8 mouse cellular contexts compared by ENCODE assay signal in genomic region chr1:171280916-171281527, GRCm38 (mm10). TPM values are rescaled to one million over a fixed set of nuclear protein-coding genes. Genes with fewer than 3 reads are reported as not detected.
DNase-seq lines count a peak whose midpoint lies in the region; ATAC-seq lines count a peak whose summit lies in the region.

Ppox (minus strand) TSS chr1:171281186.

- peak within 1 kb of the TSS; percentile 87 for H3K9ac ChIP-seq in heart, embryonic 14.5 days (ENCODE audit: low read length)
- H3K9ac ChIP-seq in liver, embryonic 13.5 days: peak within 1 kb of the TSS; percentile 99
- H3K9ac ChIP-seq in stomach, embryonic 16.5 days (ENCODE audit: low read length): peak within 1 kb of the TSS; percentile 73

- WGBS in heart, embryonic 14.5 days: 0% methylated on average over 26 of the region's 26 CpGs
- WGBS in liver, embryonic 13.5 days (ENCODE audit: insufficient replicate concordance): under 1% methylated on average over 26 of the region's 26 CpGs
- under 1% methylated on average over 26 of the region's 26 CpGs for WGBS in stomach, embryonic 16.5 days

- peaks cover 5% of the 10 kb centered on the region for H3K4me1 ChIP-seq in brown adipose tissue, adult 24 weeks (ENCODE audit: control insufficient read depth, insufficient read depth, insufficient read length, low read length)
- peaks cover 6 to 16% of the 10 kb centered on the region in 2 experiments for H3K4me1 ChIP-seq in heart, embryonic 14.5 days (ENCODE audit: control insufficient read depth in 2 of 2, insufficient read depth in 2 of 2, low read length in 2 of 2)
- peaks cover 78% of the 10 kb centered on the region for H3K4me1 ChIP-seq in liver, embryonic 13.5 days (replicated peaks)
- peaks cover 16% of the 10 kb centered on the region for H3K4me1 ChIP-seq in stomach, embryonic 16.5 days (ENCODE audit: control insufficient read depth, insufficient read depth, low read length)

- H3K27ac ChIP-seq in brown adipose tissue, adult 24 weeks (replicated peaks; ENCODE audit: low read depth, low read length): peak within 1 kb of the TSS; percentile 69
- peak within 1 kb of the TSS; percentile 78 to 89 for H3K27ac ChIP-seq in heart, embryonic 14.5 days (replicated peaks in 1 of 2; ENCODE audit: control insufficient read depth in 1 of 2, insufficient read depth in 1 of 2, low read depth in 2 of 2, low read length in 2 of 2)
- peak within 1 kb of the TSS; percentile 100 for H3K27ac ChIP-seq in liver, embryonic 13.5 days
- H3K27ac ChIP-seq in stomach, embryonic 16.5 days (ENCODE audit: low read length): peak within 1 kb of the TSS; percentile 87

- H3K36me3 ChIP-seq in heart, embryonic 14.5 days (ENCODE audit: control insufficient read depth, insufficient read depth, low read length): peaks cover 69% of the 10 kb centered on the region
- H3K36me3 ChIP-seq in liver, embryonic 13.5 days: peaks cover 76% of the 10 kb centered on the region
- H3K36me3 ChIP-seq in stomach, embryonic 16.5 days (ENCODE audit: control insufficient read depth, insufficient read depth, low read length): peaks cover 15% of the 10 kb centered on the region; the same call in 1 of the 2 replicates

- DNase-seq in CD4-positive, CD25-positive, alpha-beta regulatory T cell, adult 2 months (ENCODE audit: low read depth, low spot score): peak; percentile 95
- DNase-seq in fat pad, adult 2 months (ENCODE audit: extremely low read depth, low read depth, low spot score): peak; percentile 93
- peak; percentile 95 for DNase-seq in kidney, postnatal 14 days
- DNase-seq in liver, embryonic 13.5 days: peak; percentile 95
- peak; percentile 85 for DNase-seq in neural tube, embryonic 10.5 days (ENCODE audit: extremely low spot score, low spot score)

- H3K9me3 ChIP-seq in heart, embryonic 14.5 days (ENCODE audit: control insufficient read depth, low read length): no peaks in the 10 kb centered on the region
- no peaks in the 10 kb centered on the region for H3K9me3 ChIP-seq in liver, embryonic 13.5 days (replicated peaks)
- H3K9me3 ChIP-seq in stomach, embryonic 16.5 days (replicated peaks; ENCODE audit: control insufficient read depth, low read length): no peaks in the 10 kb centered on the region

- peak; percentile 95 for ATAC-seq in heart, embryonic 14.5 days (ENCODE audit: insufficient number of reproducible peaks, insufficient read depth, low FRiP score, low read depth)
- ATAC-seq in liver, embryonic 13.5 days (ENCODE audit: low read depth): peak; percentile 95
- peak; percentile 96 for ATAC-seq in stomach, embryonic 16.5 days (ENCODE audit: insufficient read depth, low FRiP score)

- H3K27me3 ChIP-seq in heart, embryonic 14.5 days (ENCODE audit: control insufficient read depth, insufficient read depth, low read length): no peaks in the 10 kb centered on the region
- H3K27me3 ChIP-seq in liver, embryonic 13.5 days: no peaks in the 10 kb centered on the region
- no peaks in the 10 kb centered on the region for H3K27me3 ChIP-seq in stomach, embryonic 16.5 days (ENCODE audit: control insufficient read depth, insufficient read depth, low read length)

- H3K4me3 ChIP-seq in brown adipose tissue, adult 24 weeks (ENCODE audit: insufficient read depth, low read depth, low read length): peak within 1 kb of the TSS; percentile 83
- peak within 1 kb of the TSS; percentile 76 to 96 for H3K4me3 ChIP-seq in heart, embryonic 14.5 days (ENCODE audit: control insufficient read depth in 1 of 2, insufficient read depth in 1 of 2, low read depth in 1 of 2, low read length in 2 of 2)
- peak within 1 kb of the TSS; percentile 90 for H3K4me3 ChIP-seq in liver, embryonic 13.5 days (replicated peaks)
- H3K4me3 ChIP-seq in stomach, embryonic 16.5 days (replicated peaks; ENCODE audit: low read length): peak within 1 kb of the TSS; percentile 78

- peak within 1 kb of the TSS; percentile 92 for H3K4me2 ChIP-seq in heart, embryonic 14.5 days (ENCODE audit: low read length)
- H3K4me2 ChIP-seq in liver, embryonic 13.5 days: peak within 1 kb of the TSS; percentile 90
- peak within 1 kb of the TSS; percentile 70 for H3K4me2 ChIP-seq in stomach, embryonic 16.5 days (ENCODE audit: low read depth, low read length)

RNA-seq across cellular contexts. Expression of gene Ppox, which starts in this region (rescaled TPM):
- 12.3 and 15.2 TPM in 2 replicates for polyA plus RNA-seq in brown adipose tissue, adult 24 weeks (2012; ENCODE audit: insufficient read depth, insufficient read length, missing spikeins)
- polyA plus RNA-seq in heart, embryonic 14.5 days (2014; fragmentation: Nextera tagmentation; extraction: Ambion mirVana): 42.9 and 44.8 TPM in 2 replicates
- 174 and 175 TPM in 2 replicates for polyA plus RNA-seq in liver, embryonic 13.5 days (2015; fragmentation: Nextera tagmentation; extraction: Ambion mirVana)
- 44.6 and 54.5 TPM in 2 replicates for polyA plus RNA-seq in stomach, embryonic 16.5 days (2015; fragmentation: Nextera tagmentation; extraction: Ambion mirVana)

Comparison
In these comparisons a context has a peak if more than half of its experiments do, and no peak if none do; other contexts are left out.
1. Peak in every context shown above with its lines: DNase-seq, ATAC-seq, H3K4me3 ChIP-seq and H3K27ac ChIP-seq.